Mouse (Mus musculus) CH12.LX (cell line): ENCODE data around the gene Abraxas1.

Source experiments
- CTCF ChIP-seq, 2 experiments: IDR thresholded peaks in 1 of 2; conservative IDR thresholded peaks in 1 of 2; 2 replicates each; pipeline ENCODE4 v1.5.1; 2011 to 2012; ENCODE audit warnings: low read depth in 2 of 2, low read length in 2 of 2, improper control_type of control experiment in 1 of 2, inconsistent platforms in 1 of 2, mild to moderate bottlenecking in 1 of 2, moderate library complexity in 1 of 2
- E2F4 ChIP-seq: IDR thresholded peaks from 2 replicates; pipeline ENCODE4 v1.6.1; 2011; ENCODE audit warnings: low read depth, low read length, improper control_type of control experiment; ENCODE audit not compliant: insufficient replicate concordance
- ELF1 ChIP-seq: IDR thresholded peaks from 2 replicates; pipeline ENCODE4 v1.6.1; 2014; ENCODE audit warnings: low read depth, mild to moderate bottlenecking, inconsistent platforms, low read length, improper control_type of control experiment
- EP300 ChIP-seq: IDR thresholded peaks from 2 replicates; pipeline ENCODE4 v1.6.1; 2011; ENCODE audit warnings: low read length, improper control_type of control experiment
- KAT2A ChIP-seq: IDR thresholded peaks from 2 replicates; pipeline ENCODE4 v1.6.1; 2012; ENCODE audit warnings: low read length, improper control_type of control experiment, inconsistent platforms; ENCODE audit not compliant: insufficient replicate concordance
- MAZ ChIP-seq: IDR thresholded peaks from 2 replicates; pipeline ENCODE4 v1.6.1; 2012; ENCODE audit warnings: low read depth, mild to moderate bottlenecking, inconsistent platforms, low read length, improper control_type of control experiment, moderate library complexity
- MEF2A ChIP-seq: IDR thresholded peaks from 2 replicates; pipeline ENCODE4 v1.6.1; 2014; ENCODE audit warnings: low read depth, mild to moderate bottlenecking, inconsistent platforms, low read length, improper control_type of control experiment, borderline replicate concordance
- MXI1 ChIP-seq: IDR thresholded peaks from 2 replicates; pipeline ENCODE4 v1.6.1; 2011; ENCODE audit warnings: mild to moderate bottlenecking, low read depth, low read length, improper control_type of control experiment
- MYC ChIP-seq: IDR thresholded peaks from 2 replicates; pipeline ENCODE4 v1.6.1; 2011; ENCODE audit warnings: low read depth, mild to moderate bottlenecking, improper control_type of control experiment, low read length
- POLR2A ChIP-seq: IDR thresholded peaks from 2 replicates; pipeline ENCODE4 v1.6.1; 2011; ENCODE audit warnings: low read depth, mild to moderate bottlenecking, improper control_type of control experiment, low read length
- POLR2AphosphoS2 ChIP-seq: IDR thresholded peaks from 2 replicates; pipeline ENCODE4 v1.6.1; 2011; ENCODE audit warnings: low read depth, low read length, improper control_type of control experiment
- RAD21 ChIP-seq: IDR thresholded peaks from 2 replicates; pipeline ENCODE4 v1.6.1; 2011; ENCODE audit warnings: low read depth, mild to moderate bottlenecking, low read length, improper control_type of control experiment, moderate library complexity
- ZNF384 ChIP-seq: IDR thresholded peaks from 2 replicates; pipeline ENCODE4 v1.6.1; 2012; ENCODE audit warnings: low read depth, low read length, improper control_type of control experiment, inconsistent platforms

DNA sequence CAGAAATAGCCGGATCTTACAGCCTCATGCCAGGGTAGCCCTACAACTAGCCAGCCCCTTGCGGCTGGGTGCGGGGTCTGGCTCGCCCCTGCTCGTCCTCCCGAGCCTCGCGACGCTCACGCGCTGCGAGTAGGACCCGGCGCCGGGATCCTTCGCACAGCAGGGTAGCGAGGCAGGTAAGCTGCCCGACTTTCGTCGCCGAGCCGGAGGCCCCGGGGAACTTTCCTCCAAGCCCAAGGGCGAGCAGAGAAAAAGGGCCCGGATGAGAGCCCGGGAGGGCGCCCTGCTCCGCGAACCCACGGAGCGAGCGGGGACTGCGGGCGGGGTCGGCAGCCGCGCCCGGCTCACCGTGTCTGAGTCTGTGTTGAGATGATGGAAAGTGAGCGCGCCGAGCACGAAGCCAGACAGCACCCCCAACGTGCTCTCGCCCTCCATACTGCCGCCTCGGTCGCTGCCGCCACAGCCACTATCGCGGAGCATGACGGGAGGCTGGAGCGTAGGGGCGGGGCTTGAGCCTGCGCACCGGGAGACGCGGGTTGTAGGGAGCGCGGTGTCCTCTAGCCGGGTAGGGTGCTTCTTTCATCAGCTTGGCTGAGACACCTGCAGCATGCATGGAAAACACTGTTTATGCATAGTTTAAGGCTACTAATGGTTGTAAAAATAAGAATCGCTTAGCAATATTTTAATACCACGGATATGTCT lies at the start of gene Abraxas1:
- TF ChIP-seq MEF2A = peak; percentile 71
- peak; percentile 97 for TF ChIP-seq POLR2A
- TF ChIP-seq E2F4 = peak; percentile 53; the same call in 1 of the 2 replicates
- peak; percentile 81; the same call in 1 of the 2 replicates for TF ChIP-seq MAZ
- no peak for TF ChIP-seq CTCF (conservative IDR thresholded peaks at IDR 0.05 in 1 of 2, IDR thresholded peaks at IDR 0.05 in 1 of 2; ENCODE audit: low read depth in 2 of 2, low read length in 2 of 2)
- TF ChIP-seq RAD21 = no peak
- peak; percentile 86 for TF ChIP-seq MXI1
- TF ChIP-seq ZNF384 = 0 out of 2 replicates have a peak, but pooled peaks have one; percentile 10
- TF ChIP-seq EP300 = 0 out of 2 replicates have a peak, but pooled peaks have one; percentile 22
- TF ChIP-seq MYC = 0 out of 2 replicates have a peak, but pooled peaks have one; percentile 54
- peak; percentile 95; the same call in 1 of the 2 replicates for TF ChIP-seq POLR2AphosphoS2
- peak; percentile 48 for TF ChIP-seq ELF1
- TF ChIP-seq KAT2A = peak; percentile 70; the same call in 1 of the 2 replicates
